Mouse (Mus musculus) forebrain, embryonic 12.5 days (tissue): Measurements from ENCODE around the gene Tnpo2. TPM values are rescaled to one million over a fixed set of nuclear protein-coding genes. Genes with fewer than 3 reads are reported as not detected.
"Not testable (repeated sequence)": the region's sequence is repeated elsewhere in the genome, so short reads cannot be mapped to it uniquely, and the experiment has no call there.

Experiments
- ATAC-seq: fragments of 200-750 bp; cut with Nextera tagmentation; 2 replicates; pipeline ENCODE4 v1.8.0; 2017; ENCODE audit warnings: moderate TSS enrichment; ENCODE audit not compliant: low FRiP score
- H3K27ac ChIP-seq: fragments of 300-500 bp; sonication (generic); 2 replicates; pipeline ENCODE4 v1.5.1; 2016; ENCODE audit warnings: mild to moderate bottlenecking
- H3K27me3 ChIP-seq: fragments of 300-500 bp; sonication (generic); 2 replicates; pipeline ENCODE4 v1.6.1; 2016; ENCODE audit warnings: mild to moderate bottlenecking
- H3K36me3 ChIP-seq: fragments of 300-500 bp; sonication (generic); replicated peaks from 2 replicates; pipeline ENCODE4 v1.6.1; 2016; ENCODE audit warnings: mild to moderate bottlenecking
- H3K4me1 ChIP-seq: fragments of 300-500 bp; sonication (generic); 2 replicates; pipeline ENCODE4 v1.6.1; 2016
- H3K4me2 ChIP-seq: fragments of 300-500 bp; sonication (generic); 2 replicates; pipeline ENCODE4 v1.6.1; 2016; ENCODE audit warnings: mild to moderate bottlenecking, moderate library complexity
- H3K4me3 ChIP-seq: fragments of 300-500 bp; sonication (generic); replicated peaks from 2 replicates; pipeline ENCODE4 v1.5.1; 2016; ENCODE audit warnings: mild to moderate bottlenecking
- H3K9ac ChIP-seq: fragments of 300-500 bp; sonication (generic); 2 replicates; pipeline ENCODE4 v1.6.1; 2016; ENCODE audit warnings: mild to moderate bottlenecking
- H3K9me3 ChIP-seq: fragments of 300-500 bp; sonication (generic); 2 replicates; pipeline ENCODE4 v1.6.1; 2016
- WGBS: fragments of 180-500 bp; shearing (Covaris S2); methylation state at CpG from one replicate; pipeline ENCODE4 v1.1.7; 2016; 5-methylcytosine and 5-hydroxymethylcytosine counted together
- polyA plus RNA-seq: library from polyadenylated mRNA; unstranded; fragments of >200 nt; fragmentation: Nextera tagmentation; extraction: Ambion mirVana; gene quantifications from 2 replicates; pipeline ENCODE4 v1.2.1, GENCODE M21; 2016

The Tnpo2 gene
- polyA plus RNA-seq, 1 experiment from 2014 or later = 45.1 TPM

DNA sequence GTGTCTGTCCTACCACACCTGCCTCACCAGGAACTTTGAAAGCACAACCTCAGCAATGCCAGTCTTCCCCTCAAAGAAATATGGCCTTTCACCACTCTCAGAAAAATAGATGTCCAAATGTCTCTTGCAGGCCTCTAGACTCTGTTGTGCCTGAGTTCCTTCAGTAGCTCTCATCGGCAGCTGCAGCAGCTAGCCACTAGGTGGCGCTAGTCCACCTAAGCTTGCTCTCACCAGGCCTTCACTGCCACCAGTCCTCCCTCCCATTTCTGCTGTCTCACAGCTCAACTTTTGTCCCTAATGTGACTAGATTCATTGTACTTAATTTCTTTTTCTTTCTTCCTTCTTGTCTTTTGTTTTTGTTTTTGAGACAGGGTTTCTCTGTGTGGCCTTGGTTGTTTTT, 40.3 kb downstream of the Tnpo2 start:
- Histone ChIP-seq H3K4me3 (no peak overlapping the region), H3K4me2 (no peak overlapping the region), H3K9ac (no peak overlapping the region), H3K27me3 (no peaks in the 10 kb centered on the region), H3K27ac (no peak overlapping the region), H3K36me3 (peaks cover 50% of the 10 kb centered on the region), H3K9me3 (no peaks in the 10 kb centered on the region), H3K4me1 (peaks cover 32% of the 10 kb centered on the region)
- WGBS = 0% methylated on average over 2 of the region's 2 CpGs
- no peak for ATAC-seq

GRCm38 (mm10) chr8:85080214-85080531, 43.5 kb downstream of the Tnpo2 start:
- H3K27ac ChIP-seq = peak overlapping the region; percentile 60; the same call in 1 of the 2 replicates

DNA sequence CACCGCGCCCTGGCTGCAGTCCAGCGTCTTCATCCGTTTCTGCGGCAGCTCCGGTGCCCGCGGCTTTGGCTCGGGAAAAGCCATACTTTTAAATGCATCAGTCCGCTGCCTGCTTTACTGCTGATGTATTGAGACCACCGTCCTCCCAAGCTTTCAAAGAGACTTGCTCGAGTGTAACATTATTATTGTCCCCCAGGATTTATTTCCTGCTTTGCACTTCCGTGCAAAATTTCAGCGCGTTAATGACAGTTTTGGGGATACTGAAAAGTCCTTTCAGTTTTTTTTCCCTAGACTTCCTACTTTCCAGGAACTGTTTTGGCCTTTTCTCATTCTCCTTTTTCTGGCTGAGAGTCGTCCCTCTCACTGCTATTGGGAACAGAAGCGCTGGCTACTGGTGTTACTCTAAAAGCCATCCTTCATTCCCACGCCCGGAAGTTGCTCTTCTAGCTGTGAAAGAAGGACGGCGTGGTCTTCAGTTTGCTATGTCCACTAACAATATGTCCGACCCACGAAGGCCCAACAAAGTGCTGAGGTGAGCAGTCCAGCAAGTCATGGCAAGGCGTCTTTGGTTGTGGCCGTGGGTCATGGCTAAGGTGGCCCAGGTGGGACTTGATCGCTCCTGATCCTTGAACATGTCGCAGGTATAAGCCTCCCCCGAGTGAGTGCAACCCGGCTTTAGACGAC, 44.0 kb downstream of the Tnpo2 start, which contains the start of gene Wdr83os:
Gene Wdr83os (plus strand): TSS at position 209 of the 684 bp plus-strand sequence.
- H3K9ac ChIP-seq = peak within 1 kb of the TSS; percentile 80
- H3K27me3 ChIP-seq = no peaks in the 10 kb centered on the region
- peaks cover 30% of the 10 kb centered on the region for H3K36me3 ChIP-seq
- under 1% methylated on average over 30 of the region's 30 CpGs for WGBS
- H3K9me3 ChIP-seq = no peaks in the 10 kb centered on the region
- H3K4me2 ChIP-seq = peak within 1 kb of the TSS; percentile 95
- ATAC-seq = no peak
- peak within 1 kb of the TSS; percentile 60 for H3K27ac ChIP-seq
- H3K4me3 ChIP-seq = peak within 1 kb of the TSS; percentile 70
- H3K4me1 ChIP-seq = peaks cover 41% of the 10 kb centered on the region

More at GRCm38 (mm10) chr8:85080214-85080531, 43.5 kb downstream of the Tnpo2 start:
- peaks cover 41% of the 10 kb centered on the region for H3K4me1 ChIP-seq
- H3K36me3 ChIP-seq = peaks cover 30% of the 10 kb centered on the region
- no peaks in the 10 kb centered on the region for H3K27me3 ChIP-seq
- ATAC-seq = no peak
- H3K4me3 ChIP-seq = peak overlapping the region; percentile 70
- no peaks in the 10 kb centered on the region for H3K9me3 ChIP-seq
- WGBS = 1% methylated on average over 25 of the region's 25 CpGs
- peak overlapping the region; percentile 95 for H3K4me2 ChIP-seq
- peak overlapping the region; percentile 80 for H3K9ac ChIP-seq

- no peaks in the 10 kb centered on the region for H3K27me3 ChIP-seq
- H3K9ac ChIP-seq = peak within 1 kb of the TSS; percentile 80
- peaks cover 41% of the 10 kb centered on the region for H3K4me1 ChIP-seq
- WGBS = 4% methylated on average over 9 of the region's 9 CpGs
- H3K27ac ChIP-seq = peak within 1 kb of the TSS; percentile 60
- H3K4me2 ChIP-seq = peak within 1 kb of the TSS; percentile 95
- H3K9me3 ChIP-seq = no peaks in the 10 kb centered on the region
- H3K4me3 ChIP-seq = peak within 1 kb of the TSS; percentile 70
- peak; percentile 42; the same call in 1 of the 2 replicates for ATAC-seq
- H3K36me3 ChIP-seq = peaks cover 27% of the 10 kb centered on the region
Measured at GRCm38 (mm10) chr8:85081216-85081555, 44.5 kb downstream of the Tnpo2 start, which contains the start of gene Wdr83. Wdr83 (minus strand) TSS chr8:85081306.

DNA sequence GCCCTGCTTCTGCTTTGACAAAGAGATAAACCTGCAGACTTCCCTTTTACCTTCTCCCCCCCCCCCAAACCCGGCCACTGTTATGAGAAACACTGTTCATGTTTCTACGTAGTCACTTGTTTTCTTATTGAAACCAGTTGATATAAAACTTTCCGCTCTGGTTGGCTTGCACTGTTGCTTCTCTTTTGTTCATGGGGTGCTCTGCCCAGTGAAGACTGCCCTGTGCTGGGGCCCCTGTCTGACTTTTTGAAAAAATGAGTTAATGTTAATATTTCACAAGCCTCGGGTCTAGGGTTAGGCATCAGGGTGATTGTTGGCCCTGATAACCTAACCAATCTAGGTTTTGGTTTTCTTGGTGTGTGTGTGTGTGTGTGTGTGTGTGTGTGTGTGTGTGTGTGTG, 45.5 kb downstream of the Tnpo2 start:
- H3K27me3 ChIP-seq, ATAC-seq, H3K9ac ChIP-seq, H3K4me3 ChIP-seq, H3K4me2 ChIP-seq, H3K27ac ChIP-seq, H3K9me3 ChIP-seq: not testable (repeated sequence)
- H3K4me1 ChIP-seq = peaks cover 41% of the 10 kb centered on the region
- H3K36me3 ChIP-seq = peaks cover 28% of the 10 kb centered on the region
- WGBS = 92% methylated on average over 4 of the region's 4 CpGs

GRCm38 (mm10) chr8:85083108-85083813, 46.5 kb downstream of the Tnpo2 start, which contains the start of gene Man2b1:
Man2b1 (plus strand) TSS chr8:85083270.
- WGBS = under 1% methylated on average over 30 of the region's 30 CpGs
- Histone ChIP-seq H3K36me3 (peaks cover 27% of the 10 kb centered on the region), H3K4me3 (peak within 1 kb of the TSS; percentile 60), H3K4me2 (peak within 1 kb of the TSS; percentile 80), H3K4me1 (peaks cover 41% of the 10 kb centered on the region), H3K9ac (peak within 1 kb of the TSS; percentile 72), H3K27ac (no peak within 1 kb of the TSS), H3K27me3 (no peaks in the 10 kb centered on the region), H3K9me3 (no peaks in the 10 kb centered on the region)
- ATAC-seq = peak; percentile 80

DNA sequence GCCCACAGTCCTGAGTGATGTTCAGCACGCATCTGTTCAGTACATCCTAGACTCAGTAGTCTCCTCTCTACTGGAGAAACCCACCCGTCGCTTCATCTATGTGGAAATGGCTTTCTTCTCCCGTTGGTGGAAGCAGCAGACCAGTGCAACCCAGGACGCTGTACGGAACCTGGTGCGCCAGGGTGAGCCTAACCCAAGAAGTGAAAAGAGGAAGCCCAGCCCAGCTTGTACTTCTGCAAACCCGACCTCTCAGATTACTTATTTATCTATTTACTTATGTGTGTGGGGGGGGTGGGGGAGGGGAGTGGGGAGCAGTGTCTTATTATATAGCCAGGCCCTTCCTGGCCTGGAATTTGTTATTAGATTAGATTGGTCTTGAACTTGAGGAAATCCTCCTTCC, 47.9 kb downstream of the Tnpo2 start:
- no peak overlapping the region for H3K27ac ChIP-seq
- peaks cover 33% of the 10 kb centered on the region for H3K36me3 ChIP-seq
- no peak overlapping the region for H3K4me3 ChIP-seq
- peaks cover 37% of the 10 kb centered on the region for H3K4me1 ChIP-seq
- no peaks in the 10 kb centered on the region for H3K27me3 ChIP-seq
- H3K4me2 ChIP-seq = no peak overlapping the region
- H3K9ac ChIP-seq = no peak overlapping the region
- ATAC-seq = no peak
- no peaks in the 10 kb centered on the region for H3K9me3 ChIP-seq
- WGBS = 88% methylated on average over 8 of the region's 8 CpGs

- 80% methylated on average over 3 of the region's 3 CpGs for WGBS
- no peak overlapping the region for H3K4me2 ChIP-seq
- H3K9ac ChIP-seq = no peak overlapping the region
- no peak overlapping the region for H3K4me3 ChIP-seq
- no peaks in the 10 kb centered on the region for H3K27me3 ChIP-seq
- H3K4me1 ChIP-seq = peaks cover 29% of the 10 kb centered on the region
- H3K27ac ChIP-seq = no peak overlapping the region
- H3K36me3 ChIP-seq = peaks cover 37% of the 10 kb centered on the region
- no peak for ATAC-seq
- H3K9me3 ChIP-seq = no peaks in the 10 kb centered on the region
Measured at GRCm38 (mm10) chr8:85086238-85086637, 49.5 kb downstream of the Tnpo2 start.

DNA sequence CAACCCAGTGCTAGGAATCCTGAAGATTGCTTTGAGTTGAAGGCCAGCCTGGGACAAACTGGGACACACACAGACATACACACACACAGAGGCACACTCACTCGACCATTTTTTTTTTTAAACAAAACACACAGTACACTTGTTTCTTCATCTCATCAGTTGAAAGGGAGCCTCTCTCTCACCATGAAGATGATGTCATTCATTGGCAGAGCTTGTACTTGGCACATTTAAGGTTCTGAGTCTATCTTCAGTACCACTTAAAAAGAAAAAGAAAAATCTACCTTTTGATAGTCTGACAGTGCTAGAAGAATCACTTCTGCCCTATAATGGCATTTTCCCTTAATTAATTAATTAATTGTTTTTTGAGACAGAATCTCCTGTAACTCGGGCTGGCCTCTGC, 52.1 kb downstream of the Tnpo2 start:
- H3K27me3 ChIP-seq = no peaks in the 10 kb centered on the region
- H3K9me3 ChIP-seq = no peaks in the 10 kb centered on the region
- H3K4me3 ChIP-seq = no peak overlapping the region
- peaks cover 50% of the 10 kb centered on the region for H3K36me3 ChIP-seq
- H3K9ac ChIP-seq = no peak overlapping the region
- WGBS = 79% methylated on average over 2 of the region's 2 CpGs
- peaks cover 6% of the 10 kb centered on the region for H3K4me1 ChIP-seq
- no peak for ATAC-seq
- no peak overlapping the region for H3K4me2 ChIP-seq
- H3K27ac ChIP-seq = no peak overlapping the region

DNA sequence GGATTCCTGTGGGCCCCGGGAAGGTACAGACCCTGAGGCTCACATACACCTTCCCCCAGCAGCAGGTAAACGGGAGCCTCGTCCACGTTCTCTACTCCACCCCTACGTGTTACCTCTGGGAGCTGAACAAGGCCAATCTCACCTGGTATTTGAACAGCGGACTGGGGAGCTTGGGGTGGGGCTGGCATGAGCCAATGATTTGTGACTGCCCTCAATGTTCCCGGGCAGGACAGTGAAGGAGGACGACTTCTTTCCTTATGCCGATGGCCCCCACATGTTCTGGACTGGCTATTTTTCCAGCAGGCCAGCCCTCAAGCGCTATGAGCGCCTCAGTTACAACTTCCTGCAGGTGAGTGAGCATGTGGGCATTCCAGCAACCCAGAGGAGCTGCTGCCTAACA, 54.1 kb downstream of the Tnpo2 start:
- H3K4me1 ChIP-seq = no peaks in the 10 kb centered on the region
- no peak overlapping the region for H3K9ac ChIP-seq
- H3K4me3 ChIP-seq = no peak overlapping the region
- H3K27ac ChIP-seq = no peak overlapping the region
- ATAC-seq = no peak
- no peaks in the 10 kb centered on the region for H3K27me3 ChIP-seq
- H3K36me3 ChIP-seq = peaks cover 60% of the 10 kb centered on the region
- no peaks in the 10 kb centered on the region for H3K9me3 ChIP-seq
- no peak overlapping the region for H3K4me2 ChIP-seq
- WGBS = 91% methylated on average over 11 of the region's 11 CpGs

DNA sequence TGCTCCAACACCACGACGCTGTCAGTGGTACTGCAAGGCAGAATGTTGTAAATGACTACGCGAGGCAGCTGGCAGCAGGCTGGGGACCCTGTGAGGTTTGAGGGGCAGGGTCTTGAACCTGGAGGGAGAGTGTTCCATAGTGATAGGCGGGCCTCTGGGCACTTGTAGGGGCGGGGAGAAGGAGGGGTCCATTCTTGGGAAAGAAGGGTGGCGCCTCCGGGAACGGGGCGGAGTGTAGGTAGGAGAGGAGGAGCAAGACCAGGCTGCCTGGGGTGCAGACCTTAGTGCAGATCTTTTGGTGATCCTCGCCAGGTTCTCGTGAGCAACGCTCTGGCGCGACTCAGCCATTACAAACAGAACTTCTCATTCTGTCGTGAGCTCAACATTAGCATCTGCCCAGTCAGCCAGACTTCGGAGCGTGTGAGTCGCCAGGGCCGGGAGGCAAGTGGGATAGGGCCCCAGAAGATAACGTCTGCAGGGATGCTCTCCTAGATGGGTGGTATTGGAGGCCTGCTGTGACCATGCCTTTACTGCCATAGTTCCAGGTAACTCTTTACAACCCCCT, 54.9 kb downstream of the Tnpo2 start:
- Histone ChIP-seq H3K9me3 (no peaks in the 10 kb centered on the region), H3K4me1 (no peaks in the 10 kb centered on the region), H3K4me3 (no peak overlapping the region), H3K9ac (no peak overlapping the region), H3K27me3 (no peaks in the 10 kb centered on the region), H3K27ac (no peak overlapping the region), H3K36me3 (peaks cover 65% of the 10 kb centered on the region), H3K4me2 (no peak overlapping the region)
- 27% methylated on average over 21 of the region's 21 CpGs for WGBS
- ATAC-seq = no peak

- no peaks in the 10 kb centered on the region for H3K4me1 ChIP-seq
- no peak overlapping the region for H3K9ac ChIP-seq
- no peaks in the 10 kb centered on the region for H3K9me3 ChIP-seq
- no peaks in the 10 kb centered on the region for H3K27me3 ChIP-seq
- WGBS = 97% methylated on average over 13 of the region's 13 CpGs
- peaks cover 63% of the 10 kb centered on the region for H3K36me3 ChIP-seq
- no peak for ATAC-seq
- no peak overlapping the region for H3K4me2 ChIP-seq
- H3K4me3 ChIP-seq = no peak overlapping the region
- H3K27ac ChIP-seq = no peak overlapping the region
Measured at GRCm38 (mm10) chr8:85095051-85095450, 58.3 kb downstream of the Tnpo2 start.
